Mouse (Mus musculus) midbrain, embryonic 13.5 days (tissue): ENCODE measurements around the gene Timm13. TPM values are rescaled to one million over a fixed set of nuclear protein-coding genes. Genes with fewer than 3 reads are reported as not detected.

Source experiments
- ATAC-seq: fragments of 200-750 bp; cut with Nextera tagmentation; 2 replicates; pipeline ENCODE4 v1.8.0; 2017; ENCODE audit warnings: mild to moderate bottlenecking, moderate TSS enrichment, moderate library complexity
- H3K27ac ChIP-seq: fragments of 300-500 bp; sonication (generic); 2 replicates; pipeline ENCODE4 v1.5.1; 2015; ENCODE audit warnings: inconsistent platforms, mild to moderate bottlenecking, moderate library complexity
- H3K27me3 ChIP-seq: fragments of 300-500 bp; sonication (generic); 2 replicates; pipeline ENCODE4 v1.6.1; 2015; ENCODE audit warnings: mild to moderate bottlenecking, inconsistent platforms
- H3K36me3 ChIP-seq: fragments of 300-500 bp; sonication (generic); 2 replicates; pipeline ENCODE4 v1.6.1; 2015; ENCODE audit warnings: mild to moderate bottlenecking, inconsistent platforms
- H3K4me1 ChIP-seq: fragments of 300-500 bp; sonication (generic); replicated peaks from 2 replicates; pipeline ENCODE4 v1.6.1; 2015; ENCODE audit warnings: inconsistent platforms
- H3K4me2 ChIP-seq: fragments of 300-500 bp; sonication (generic); replicated peaks from 2 replicates; pipeline ENCODE4 v1.6.1; 2015; ENCODE audit warnings: moderate library complexity, mild to moderate bottlenecking, inconsistent platforms
- H3K4me3 ChIP-seq: fragments of 300-500 bp; sonication (generic); replicated peaks from 2 replicates; pipeline ENCODE4 v1.5.1; 2015; ENCODE audit warnings: mild to moderate bottlenecking, inconsistent platforms
- H3K9ac ChIP-seq: fragments of 300-500 bp; sonication (generic); replicated peaks from 2 replicates; pipeline ENCODE4 v1.6.1; 2015; ENCODE audit warnings: mild to moderate bottlenecking, inconsistent platforms
- H3K9me3 ChIP-seq: fragments of 300-500 bp; sonication (generic); 2 replicates; pipeline ENCODE4 v1.6.1; 2016; ENCODE audit warnings: mild to moderate bottlenecking, inconsistent platforms
- WGBS: fragments of 180-500 bp; shearing (Covaris S2); methylation state at CpG from one replicate; pipeline ENCODE4 v1.1.7; 2015; 5-methylcytosine and 5-hydroxymethylcytosine counted together
- polyA plus RNA-seq: library from polyadenylated mRNA; unstranded; fragments of >200 nt; fragmentation: Nextera tagmentation; extraction: Ambion mirVana; gene quantifications from 2 replicates; pipeline ENCODE4 v1.2.1, GENCODE M21; 2015

Timm13 gene
- polyA plus RNA-seq, 1 experiment from 2014 or later, result 331 TPM

DNA sequence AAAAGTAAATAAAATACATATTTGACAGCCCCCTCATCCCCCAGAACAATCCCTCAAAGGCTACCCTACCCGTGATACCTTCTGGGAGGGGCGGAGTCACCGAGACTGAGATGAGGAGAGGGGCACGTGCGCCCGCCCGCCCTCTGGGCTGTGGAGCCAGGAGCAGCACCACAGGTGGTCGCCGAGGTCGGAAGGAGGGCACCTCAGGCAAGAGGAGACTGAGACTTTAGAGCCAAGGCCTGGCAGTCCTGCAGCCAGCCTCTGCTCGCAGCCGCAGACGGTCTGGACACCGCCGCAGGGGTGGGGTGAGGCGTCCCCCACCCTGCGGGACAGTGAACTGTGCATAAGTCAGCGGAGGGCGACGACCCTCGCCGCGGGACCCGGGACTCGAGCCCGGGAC lies 30.9 kb upstream of the Timm13 start:
- Histone ChIP-seq H3K9me3 (no peaks in the 10 kb centered on the region), H3K27me3 (peaks cover 64% of the 10 kb centered on the region)

GRCm38 (mm10) chr10:80931153-80931671 lies 30.4 kb upstream of the Timm13 start:
- peaks cover 60% of the 10 kb centered on the region for H3K27me3 ChIP-seq
- no peak for ATAC-seq
- H3K4me1 ChIP-seq, result peaks cover 58% of the 10 kb centered on the region
- peak overlapping the region; percentile 56; the same call in 1 of the 2 replicates for H3K9ac ChIP-seq
- H3K9me3 ChIP-seq, result no peaks in the 10 kb centered on the region
- H3K27ac ChIP-seq, result no peak overlapping the region
- WGBS, result 1% methylated on average over 11 of the region's 14 CpGs
- H3K4me3 ChIP-seq, result peak overlapping the region; percentile 42
- no peaks in the 10 kb centered on the region for H3K36me3 ChIP-seq
- peak overlapping the region; percentile 79 for H3K4me2 ChIP-seq

More for the DNA sequence above, 30.9 kb upstream of the Timm13 start:
- Histone ChIP-seq H3K36me3 (no peaks in the 10 kb centered on the region), H3K4me3 (peak overlapping the region; percentile 42), H3K4me2 (peak overlapping the region; percentile 79), H3K9ac (no peak overlapping the region), H3K27ac (no peak overlapping the region), H3K4me1 (peaks cover 62% of the 10 kb centered on the region)
- WGBS, result 1% methylated on average over 26 of the region's 26 CpGs
- ATAC-seq, result no peak

DNA sequence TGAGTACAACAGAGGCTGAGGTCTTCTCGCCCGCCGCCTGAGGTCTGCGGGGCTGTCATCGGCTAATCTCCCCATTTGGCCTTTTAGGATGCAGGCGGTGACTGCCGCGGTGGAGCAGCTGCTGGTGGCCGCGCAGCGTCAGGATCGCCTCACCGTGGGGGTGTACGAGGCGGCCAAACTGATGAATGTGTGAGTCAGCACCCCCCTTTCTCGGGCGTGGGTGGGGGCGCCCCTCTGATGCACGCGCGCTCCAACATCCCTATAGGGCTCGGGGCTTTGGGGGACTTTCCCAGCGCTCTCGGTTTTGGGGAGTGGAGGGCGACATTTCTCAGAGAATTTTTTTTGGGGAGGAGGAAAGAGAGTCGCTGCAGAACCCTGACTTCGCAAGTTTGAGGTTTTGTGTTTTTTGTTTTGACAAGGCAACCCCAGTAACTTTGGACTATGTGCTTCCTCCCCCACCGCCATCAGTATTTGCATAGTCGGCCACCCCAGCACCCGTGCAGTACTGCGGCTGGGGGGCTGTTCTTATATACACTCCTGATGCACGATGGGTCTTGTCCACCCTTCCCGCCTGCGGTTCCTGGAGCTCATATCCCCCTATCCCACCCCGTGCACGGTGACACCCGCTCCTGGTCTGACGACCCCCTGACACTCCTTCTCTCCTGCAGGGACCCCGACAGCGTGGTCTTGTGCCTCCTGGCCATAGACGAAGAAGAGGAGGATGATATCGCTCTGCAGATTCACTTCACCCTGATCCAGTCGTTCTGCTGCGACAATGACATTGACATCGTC lies 29.8 kb upstream of the Timm13 start:
- WGBS, result 1% methylated on average over 45 of the region's 45 CpGs
- peaks cover 53% of the 10 kb centered on the region for H3K27me3 ChIP-seq
- no peaks in the 10 kb centered on the region for H3K9me3 ChIP-seq
- no peaks in the 10 kb centered on the region for H3K36me3 ChIP-seq
- H3K9ac ChIP-seq, result peak overlapping the region; percentile 56; the same call in 1 of the 2 replicates
- peak overlapping the region; percentile 42 for H3K4me3 ChIP-seq
- H3K4me1 ChIP-seq, result peaks cover 51% of the 10 kb centered on the region
- no peak overlapping the region for H3K27ac ChIP-seq
- H3K4me2 ChIP-seq, result peak overlapping the region; percentile 79
- ATAC-seq, result peak; percentile 5; the same call in 1 of the 2 replicates

DNA sequence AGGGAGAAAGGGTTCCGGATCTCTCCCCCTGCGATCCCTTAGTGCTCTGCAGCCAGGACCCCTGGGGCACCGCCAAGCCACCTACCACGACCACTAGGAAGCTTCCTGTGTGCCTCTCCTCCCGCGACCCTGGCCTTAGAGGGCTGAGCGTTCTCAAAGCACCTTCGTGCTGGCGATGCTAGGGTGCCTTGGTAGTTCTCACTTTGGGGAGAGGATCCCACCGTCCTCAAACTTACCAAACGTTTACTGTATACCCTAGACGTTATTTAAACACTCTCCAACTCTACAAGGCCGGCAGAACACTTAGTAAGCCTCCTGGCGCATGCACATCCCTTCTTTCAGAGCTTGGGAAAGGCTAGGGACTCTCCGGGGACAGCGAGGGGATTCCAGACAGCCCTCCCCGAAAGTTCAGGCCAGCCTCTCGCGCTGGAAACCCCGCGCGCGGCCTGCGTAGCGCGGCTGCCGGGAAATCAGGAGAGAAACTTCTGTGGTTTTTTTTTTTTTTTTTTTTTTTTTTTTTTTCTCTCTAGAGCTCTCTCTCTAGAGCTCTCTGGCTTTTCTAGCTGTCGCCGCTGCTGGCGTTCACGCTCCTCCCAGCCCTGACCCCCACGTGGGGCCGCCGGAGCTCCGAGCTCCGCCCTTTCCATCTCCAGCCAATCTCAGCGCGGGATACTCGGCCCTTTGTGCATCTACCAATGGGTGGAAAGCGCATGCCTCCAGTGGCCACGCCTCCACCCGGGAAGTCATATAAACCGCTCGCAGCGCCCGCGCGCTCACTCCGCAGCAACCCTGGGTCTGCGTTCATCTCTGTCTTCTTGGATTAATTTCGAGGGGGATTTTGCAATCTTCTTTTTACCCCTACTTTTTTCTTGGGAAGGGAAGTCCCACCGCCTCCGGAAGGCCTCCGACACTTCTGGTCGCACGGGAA lies 28.8 kb upstream of the Timm13 start, which contains the start of gene Gadd45b:
Gene Gadd45b, plus strand, starts transcription at position 775 of the 928 bp plus-strand sequence.
- Histone ChIP-seq H3K4me2 (peak within 1 kb of the TSS; percentile 79), H3K4me3 (peak within 1 kb of the TSS; percentile 51), H3K9me3 (no peaks in the 10 kb centered on the region), H3K4me1 (peaks cover 47% of the 10 kb centered on the region), H3K36me3 (no peaks in the 10 kb centered on the region), H3K27me3 (peaks cover 43% of the 10 kb centered on the region), H3K9ac (peak within 1 kb of the TSS; percentile 73), H3K27ac (peak within 1 kb of the TSS; percentile 74)
- ATAC-seq, result peak; percentile 83
- WGBS, result 0% methylated on average over 56 of the region's 56 CpGs

GRCm38 (mm10) chr10:80928586-80929298 lies 28.0 kb upstream of the Timm13 start:
- under 1% methylated on average over 48 of the region's 48 CpGs for WGBS
- ATAC-seq, result peak; percentile 38
- peaks cover 35% of the 10 kb centered on the region for H3K27me3 ChIP-seq
- peak overlapping the region; percentile 51 for H3K4me3 ChIP-seq
- peak overlapping the region; percentile 79 for H3K4me2 ChIP-seq
- H3K4me1 ChIP-seq, result peaks cover 47% of the 10 kb centered on the region
- H3K9ac ChIP-seq, result peak overlapping the region; percentile 73
- no peaks in the 10 kb centered on the region for H3K36me3 ChIP-seq
- H3K9me3 ChIP-seq, result no peaks in the 10 kb centered on the region
- peak overlapping the region; percentile 74 for H3K27ac ChIP-seq

GRCm38 (mm10) chr10:80925472-80925871 lies 24.7 kb upstream of the Timm13 start:
- WGBS, result 44% methylated on average over 3 of the region's 3 CpGs
- Histone ChIP-seq H3K27me3 (peaks cover 2% of the 10 kb centered on the region), H3K27ac (no peak overlapping the region), H3K36me3 (no peaks in the 10 kb centered on the region), H3K4me3 (no peak overlapping the region), H3K4me1 (peaks cover 18% of the 10 kb centered on the region), H3K9me3 (no peaks in the 10 kb centered on the region), H3K4me2 (no peak overlapping the region), H3K9ac (no peak overlapping the region)
- ATAC-seq, result no peak

DNA sequence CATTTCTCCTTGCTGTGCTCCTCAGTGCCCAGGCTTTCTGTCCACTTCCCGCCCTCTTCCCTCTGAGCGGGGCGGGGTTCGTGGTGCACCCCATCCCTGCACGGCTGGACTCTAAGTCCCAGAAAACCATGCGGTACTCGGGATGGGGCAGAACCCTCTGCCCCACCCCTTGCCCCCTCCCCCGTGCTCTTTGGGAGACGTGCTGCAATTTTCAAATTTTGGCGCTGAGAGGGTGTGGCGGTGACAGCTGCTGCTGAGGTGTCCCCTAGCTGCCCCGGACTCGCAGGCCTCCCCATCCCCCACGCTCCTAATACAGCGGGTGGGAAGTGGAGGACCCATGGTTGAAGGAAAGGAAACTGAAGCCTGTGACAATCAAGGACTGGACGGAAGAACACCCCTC lies 21.2 kb upstream of the Timm13 start:
- H3K9me3 ChIP-seq, result no peaks in the 10 kb centered on the region
- 4% methylated on average over 16 of the region's 16 CpGs for WGBS
- no peak for ATAC-seq
- peak overlapping the region; percentile 9 for H3K4me3 ChIP-seq
- H3K27ac ChIP-seq, result no peak overlapping the region
- H3K36me3 ChIP-seq, result no peaks in the 10 kb centered on the region
- H3K27me3 ChIP-seq, result no peaks in the 10 kb centered on the region
- peak overlapping the region; percentile 41 for H3K4me2 ChIP-seq
- peaks cover 12% of the 10 kb centered on the region for H3K4me1 ChIP-seq
- H3K9ac ChIP-seq, result peak overlapping the region; percentile 30; the same call in 1 of the 2 replicates

DNA sequence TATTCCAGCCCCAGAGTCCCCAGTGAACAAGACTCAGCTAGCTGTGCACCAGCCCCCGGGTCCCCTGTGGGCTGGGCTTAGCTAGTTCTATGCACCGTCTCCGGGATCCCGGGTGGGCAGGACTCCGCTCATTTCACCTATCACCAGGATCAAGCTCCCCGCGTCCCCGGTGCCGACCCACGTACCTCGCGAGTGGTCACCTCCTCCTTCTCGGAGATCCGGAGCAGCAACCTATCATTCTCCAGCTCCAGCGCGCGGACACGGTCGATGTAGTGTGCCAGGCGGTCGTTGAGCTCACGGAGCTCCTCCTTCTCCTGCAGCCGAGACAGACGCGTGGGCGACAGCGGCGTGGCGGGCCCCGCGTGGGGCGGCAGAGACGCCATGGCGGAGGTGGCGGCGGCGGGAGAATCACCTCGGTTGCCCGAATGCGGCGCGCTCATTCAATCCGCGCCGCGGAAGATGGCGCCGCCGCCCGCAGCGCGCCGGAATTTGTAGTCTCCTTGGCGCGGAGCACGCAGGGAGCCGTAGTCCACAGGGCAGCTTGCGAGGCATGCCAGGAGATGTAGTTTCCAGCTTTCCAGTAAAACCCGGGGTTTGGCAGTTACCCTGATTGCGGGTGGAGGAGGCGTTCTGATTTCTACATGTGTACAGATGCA lies 17.1 kb upstream of the Timm13 start, which contains the start of gene Lmnb2:
Gene Lmnb2, minus strand, starts transcription at position 467 of the 656 bp plus-strand sequence.
- peak within 1 kb of the TSS; percentile 91 for H3K4me3 ChIP-seq
- peak within 1 kb of the TSS; percentile 99 for H3K4me2 ChIP-seq
- WGBS, result 1% methylated on average over 61 of the region's 61 CpGs
- peaks cover 33% of the 10 kb centered on the region for H3K4me1 ChIP-seq
- H3K9ac ChIP-seq, result peak within 1 kb of the TSS; percentile 91
- peak; percentile 87 for ATAC-seq
- H3K36me3 ChIP-seq, result peaks cover 23% of the 10 kb centered on the region
- no peaks in the 10 kb centered on the region for H3K27me3 ChIP-seq
- no peaks in the 10 kb centered on the region for H3K9me3 ChIP-seq
- H3K27ac ChIP-seq, result peak within 1 kb of the TSS; percentile 82

- Histone ChIP-seq H3K4me3 (peak overlapping the region; percentile 91), H3K9ac (peak overlapping the region; percentile 91), H3K27me3 (no peaks in the 10 kb centered on the region), H3K4me2 (peak overlapping the region; percentile 99), H3K9me3 (no peaks in the 10 kb centered on the region), H3K36me3 (peaks cover 29% of the 10 kb centered on the region), H3K27ac (peak overlapping the region; percentile 82; the same call in 1 of the 2 replicates), H3K4me1 (peaks cover 33% of the 10 kb centered on the region)
- WGBS, result 2% methylated on average over 15 of the region's 15 CpGs
- peak; percentile 64 for ATAC-seq
Measured at GRCm38 (mm10) chr10:80917336-80917778, 16.6 kb upstream of the Timm13 start.

DNA sequence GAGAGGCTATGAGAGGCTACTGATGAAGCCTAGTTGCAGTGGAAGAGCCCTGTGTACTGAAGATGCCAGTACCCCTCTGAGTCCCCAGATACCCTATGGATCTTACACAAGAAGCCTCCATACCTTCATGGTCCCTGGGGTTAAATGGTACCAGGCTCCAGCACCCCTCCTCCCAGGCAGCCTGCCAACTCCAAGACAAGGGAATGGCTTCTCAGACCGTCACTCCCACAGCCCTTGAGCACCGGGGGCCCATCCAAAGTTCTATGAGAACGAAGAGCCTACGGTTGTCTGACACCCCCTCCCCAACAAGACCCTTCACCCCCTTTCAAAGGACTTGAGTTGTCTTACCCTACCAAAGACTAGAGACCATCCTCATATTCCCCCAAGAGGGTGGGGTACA lies 15.0 kb upstream of the Timm13 start:
- no peak for ATAC-seq
- 94% methylated on average over 4 of the region's 4 CpGs for WGBS
- Histone ChIP-seq H3K4me3 (no peak overlapping the region), H3K27ac (no peak overlapping the region), H3K4me1 (peaks cover 29% of the 10 kb centered on the region), H3K27me3 (no peaks in the 10 kb centered on the region), H3K9me3 (no peaks in the 10 kb centered on the region), H3K4me2 (peak overlapping the region; percentile 99; the same call in 1 of the 2 replicates), H3K9ac (no peak overlapping the region; the same call in 1 of the 2 replicates), H3K36me3 (peaks cover 45% of the 10 kb centered on the region)
